Mouse (Mus musculus): ENCODE data around the gene Trim41.
A peak's percentile ranks its signal among the peaks of the same experiment; 100 is the strongest.
"Not testable (repeated sequence)": the region's sequence is repeated elsewhere in the genome, so short reads cannot be mapped to it uniquely, and the experiment has no call there.

Trim41 gene

GRCm38 (mm10) chr11:48813782-48814181, 3.4 kb downstream of the Trim41 start:
- DNase-seq, result no peak

GRCm38 (mm10) chr11:48810142-48810541, 7.0 kb downstream of the Trim41 start:
- no peak for DNase-seq

DNA sequence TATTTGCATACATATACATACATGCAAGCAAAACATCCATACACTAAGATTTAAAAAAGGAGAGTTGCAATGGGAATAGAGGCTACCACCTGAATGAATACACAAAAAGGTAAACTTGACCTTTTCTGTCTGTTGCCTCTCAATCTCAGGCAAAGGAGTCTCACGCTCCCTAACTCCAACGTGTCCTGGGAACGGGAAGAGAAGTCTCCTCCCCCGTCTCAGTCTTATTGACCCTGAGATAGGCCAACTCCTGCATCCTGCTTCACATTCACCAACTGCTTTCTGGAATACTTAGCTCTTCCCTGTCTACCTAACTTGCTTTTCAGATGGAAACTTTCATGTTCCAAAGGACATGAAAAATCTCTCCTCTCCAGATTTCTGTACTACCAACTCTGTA, 7.7 kb downstream of the Trim41 start:
- DNase-seq, result no peak

DNA sequence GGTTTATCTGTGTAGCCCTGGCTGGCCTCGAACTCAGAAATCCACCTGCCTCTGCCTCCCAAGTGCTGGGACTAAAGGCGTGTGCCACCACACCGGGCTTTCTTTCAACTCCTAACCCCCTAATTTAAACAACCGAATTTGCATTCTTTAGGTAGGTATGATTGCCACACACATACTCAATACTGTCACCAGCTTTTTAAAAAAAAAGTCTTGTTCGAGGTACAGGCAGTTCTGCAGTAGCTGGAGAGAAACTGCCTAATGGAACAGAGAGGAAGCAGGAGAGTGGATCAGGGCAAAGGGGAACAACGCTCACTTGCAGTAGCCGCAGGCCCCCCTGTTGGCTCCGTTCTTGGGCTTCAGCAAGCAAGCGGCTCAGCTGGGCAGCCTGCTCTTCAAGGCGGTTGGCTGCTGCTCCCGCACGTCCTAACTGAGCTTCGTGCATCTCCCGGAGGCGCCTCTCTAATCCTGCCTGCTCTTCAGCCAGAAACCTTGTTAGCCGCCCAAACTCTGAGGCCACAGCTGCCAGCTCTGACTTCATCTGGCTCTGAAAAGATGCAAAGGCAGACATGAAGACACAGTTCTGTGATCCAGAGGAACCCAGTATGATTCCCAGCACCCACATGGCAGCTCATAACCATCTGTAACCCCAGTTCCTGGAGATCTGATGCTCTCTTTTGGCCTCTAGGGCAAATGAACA, 8.3 kb downstream of the Trim41 start:
- DNase-seq, result no peak

DNA sequence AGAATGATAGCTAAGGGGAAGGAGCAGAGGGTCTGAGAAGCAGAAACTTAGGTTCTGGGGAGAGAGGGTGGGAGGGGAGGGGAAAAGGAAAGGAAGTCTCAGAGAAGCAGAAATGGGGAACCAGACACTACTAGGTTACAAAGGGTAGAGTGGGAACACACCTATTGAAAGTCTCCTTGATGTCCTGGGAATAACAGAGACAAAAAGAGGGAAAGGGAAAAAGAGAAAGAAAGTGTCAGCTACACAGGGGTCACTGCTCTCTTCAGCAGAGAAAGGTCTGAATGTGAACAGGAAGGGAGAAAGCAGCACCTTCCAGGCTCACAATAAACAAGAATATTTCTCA, 8.9 kb downstream of the Trim41 start:
- no peak for DNase-seq

GRCm38 (mm10) chr11:48807563-48808303, 9.4 kb downstream of the Trim41 start:
- DNase-seq, result no peak

- no peak for DNase-seq
These were observed 10.1 kb downstream of the Trim41 start for GRCm38 (mm10) chr11:48806856-48807562.

GRCm38 (mm10) chr11:48804922-48805321, 12.2 kb downstream of the Trim41 start:
- DNase-seq, result no peak

DNA sequence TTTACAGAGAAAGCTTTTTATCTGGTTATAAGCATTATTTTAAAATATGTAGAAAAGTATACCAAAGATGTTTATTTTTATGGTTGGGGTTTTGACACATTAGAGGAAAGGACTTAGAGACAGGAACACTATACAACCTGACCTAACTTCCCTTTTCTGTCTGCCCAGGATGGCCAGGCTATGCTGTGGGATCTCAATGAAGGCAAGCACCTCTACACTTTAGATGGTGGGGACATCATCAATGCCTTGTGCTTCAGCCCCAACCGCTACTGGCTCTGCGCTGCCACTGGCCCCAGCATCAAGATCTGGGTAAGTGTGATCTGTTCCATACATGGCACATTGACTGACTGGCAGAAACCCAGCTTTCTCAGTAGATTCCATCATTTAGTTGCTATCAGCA, 13.2 kb downstream of the Trim41 start:
- DNase-seq, result no peak

- DNase-seq, result no peak
These were observed 15.1 kb downstream of the Trim41 start for GRCm38 (mm10) chr11:48801831-48802772.

DNA sequence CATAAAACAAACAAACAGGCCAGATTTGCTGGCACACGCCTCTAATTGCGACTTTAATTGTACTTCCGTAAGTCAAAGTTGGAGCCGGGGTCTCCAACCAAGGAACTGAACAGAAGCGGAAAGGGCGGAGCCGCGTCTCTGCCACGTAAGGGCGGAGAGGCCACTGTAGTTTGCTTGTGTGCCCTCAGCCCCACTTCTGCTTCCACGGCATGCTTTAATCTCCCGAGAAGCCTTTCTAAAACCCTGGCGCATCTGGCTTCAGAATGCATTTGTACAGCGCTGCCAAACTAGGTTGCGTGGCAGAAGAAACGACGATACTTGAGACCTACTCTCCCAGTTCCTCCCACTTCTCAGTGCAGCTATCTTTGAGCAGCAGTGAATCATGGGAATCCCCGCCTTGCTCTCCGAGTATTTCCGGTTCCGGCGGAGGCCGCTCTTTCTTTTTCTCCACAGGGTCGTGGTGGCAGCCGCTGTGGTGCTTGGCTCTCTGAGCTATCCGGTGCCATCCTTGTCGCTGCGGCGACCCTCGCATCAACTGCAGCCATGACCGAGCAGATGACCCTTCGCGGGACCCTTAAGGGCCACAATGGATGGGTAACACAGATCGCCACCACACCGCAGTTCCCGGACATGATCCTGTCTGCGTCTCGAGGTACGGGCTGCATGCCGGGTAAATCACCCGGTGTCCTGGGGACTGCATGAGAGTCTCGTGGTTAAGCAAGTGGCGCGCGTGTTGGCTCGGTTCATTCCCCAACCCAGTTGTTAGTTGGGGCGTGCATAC, 17.0 kb downstream of the Trim41 start, which contains the start of gene Rack1:
Gene Rack1, plus strand, starts transcription at position 412 of the 781 bp plus-strand sequence.
- peak; percentile 94 for DNase-seq

DNA sequence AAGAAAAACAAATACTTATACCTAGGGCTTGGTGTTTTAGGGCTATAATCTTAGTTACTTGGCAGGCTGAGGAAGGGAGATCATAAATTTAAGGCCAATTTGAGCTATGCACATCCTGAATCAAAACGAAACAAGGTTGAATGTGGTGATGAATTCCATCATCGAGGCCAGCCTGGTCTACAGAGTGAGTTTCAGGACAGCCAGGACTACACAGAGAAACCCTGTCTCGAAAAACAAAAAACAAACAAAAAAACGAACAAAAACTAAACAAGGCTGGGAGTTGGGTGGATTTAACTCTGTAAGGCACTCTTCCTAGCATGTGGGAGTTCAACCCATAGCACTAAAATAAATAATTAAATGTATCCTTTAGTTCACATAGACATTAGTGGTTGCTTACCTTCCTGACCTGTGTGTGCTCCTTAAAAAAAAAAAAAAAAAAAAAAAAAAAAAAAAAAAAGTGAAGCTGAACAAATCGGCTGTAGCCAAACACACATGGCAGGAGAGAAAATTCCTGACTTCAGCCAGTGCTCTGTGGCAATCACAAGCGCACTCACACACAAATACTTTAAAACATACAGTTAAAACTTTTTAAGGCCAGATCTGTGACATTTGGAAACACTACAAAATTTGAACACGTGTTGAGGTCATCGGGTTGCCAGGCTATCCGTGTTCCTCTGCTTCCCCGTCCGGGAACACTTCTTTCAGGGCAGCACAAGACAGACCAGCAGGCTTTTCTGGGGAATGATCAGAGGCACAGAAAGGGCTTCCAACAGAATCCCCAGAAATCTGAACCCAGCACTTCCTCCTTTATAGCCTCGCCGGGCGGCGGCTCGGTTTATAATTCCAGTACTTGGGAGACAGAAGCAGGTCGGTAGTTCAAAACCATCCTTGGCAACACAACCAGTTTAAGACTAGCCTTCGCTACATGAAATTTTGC, 17.9 kb downstream of the Trim41 start:
- no peak for DNase-seq

- DNase-seq, result no peak
These were observed 18.8 kb downstream of the Trim41 start for GRCm38 (mm10) chr11:48798308-48798707.

GRCm38 (mm10) chr11:48797287-48797686, 19.9 kb downstream of the Trim41 start:
- no peak for DNase-seq

DNA sequence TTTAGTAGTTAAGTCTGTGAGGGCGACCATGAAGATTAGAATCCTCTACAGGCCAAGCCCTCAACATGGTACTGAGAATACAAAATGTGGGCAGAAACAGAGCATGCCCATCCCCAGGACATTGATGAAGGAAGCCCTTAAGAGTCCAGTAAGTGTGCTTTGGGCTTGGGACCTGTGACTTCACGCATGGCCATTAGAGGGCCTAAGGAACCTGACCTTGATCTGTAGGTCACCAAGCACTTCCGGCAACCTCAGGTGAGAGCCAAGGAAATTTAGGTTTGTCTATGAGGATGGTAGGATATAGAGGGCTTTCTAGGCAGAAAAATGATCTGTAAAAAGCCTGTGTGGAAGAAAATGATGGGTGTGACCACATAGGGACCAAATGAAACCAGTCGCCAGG, 20.9 kb downstream of the Trim41 start:
- DNase-seq, result no peak

DNA sequence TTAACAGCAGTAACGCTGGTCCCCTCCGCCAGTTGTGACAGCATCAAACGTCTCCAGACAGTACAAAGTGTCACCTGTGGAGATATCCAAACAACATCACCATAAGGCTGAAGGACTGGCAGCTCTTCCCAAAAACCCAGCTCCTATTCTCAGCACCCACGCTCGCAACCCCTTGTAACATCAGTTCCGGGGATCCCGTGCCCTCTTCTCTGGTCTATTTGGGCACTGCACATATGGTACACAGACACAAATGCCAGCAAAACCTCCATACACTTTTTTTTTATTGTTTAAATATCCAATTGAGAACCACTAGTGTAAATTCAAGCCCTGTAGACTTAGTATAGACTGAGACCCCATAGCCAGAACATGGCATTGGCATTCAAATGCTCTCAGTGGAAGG, 21.9 kb downstream of the Trim41 start:
- DNase-seq, result no peak

DNA sequence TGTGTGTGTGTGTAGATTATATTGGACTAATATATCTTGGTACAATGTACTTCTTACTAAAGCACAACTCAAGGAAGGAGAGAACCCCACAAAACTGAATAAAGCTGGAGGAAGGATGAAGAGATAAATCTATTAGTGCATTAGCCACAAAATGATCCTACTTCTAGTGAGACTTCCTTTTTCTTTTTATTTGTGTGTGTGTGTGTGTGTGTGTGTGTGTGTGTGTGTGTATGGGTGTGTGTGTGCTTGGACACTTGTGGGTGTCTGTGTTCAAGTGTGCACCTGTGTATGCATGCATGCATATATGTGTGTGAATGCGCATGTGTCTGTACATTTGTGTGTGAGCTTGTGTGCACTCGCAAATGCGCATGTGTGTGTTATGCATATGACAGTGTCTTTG, 24.0 kb downstream of the Trim41 start:
- no peak for DNase-seq

DNA sequence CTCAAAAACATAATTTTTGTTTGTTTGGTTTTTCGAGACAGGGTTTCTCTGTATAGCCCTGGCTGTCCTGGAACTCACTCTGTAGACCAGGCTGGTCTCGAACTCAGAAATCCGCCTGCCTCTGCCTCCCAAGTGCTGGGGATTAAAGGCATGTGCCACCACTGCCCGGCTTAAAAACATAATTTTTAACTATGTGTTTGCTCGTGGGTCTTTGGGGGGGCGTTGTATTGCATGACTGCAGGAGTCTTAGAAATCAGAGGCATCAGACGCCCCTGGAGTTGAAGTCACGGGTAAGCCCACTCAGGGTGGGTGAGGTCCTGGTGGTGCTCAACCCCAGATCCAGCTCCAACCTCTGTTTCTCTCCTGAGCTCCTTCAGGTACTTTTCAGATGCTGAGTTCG, 25.3 kb downstream of the Trim41 start:
- not testable (repeated sequence) for DNase-seq

- DNase-seq, result peak; percentile 79
These were observed 26.2 kb downstream of the Trim41 start for GRCm38 (mm10) chr11:48790946-48791345.

- peak; percentile 92 for DNase-seq
These were observed 27.0 kb downstream of the Trim41 start for GRCm38 (mm10) chr11:48789973-48790823.

Data from kidney, adult 9 months (tissue).